Mouse (Mus musculus): ENCODE data around the gene Brinp2. TPM values are rescaled to one million over a fixed set of nuclear protein-coding genes. Genes with fewer than 3 reads are reported as not detected.

Gene Brinp2
- total and polyA plus RNA-seq, 2 experiments from 2014 or later, result 40.6 to 54.1 TPM

GRCm38 (mm10) chr1:158297042-158297441 lies 59.1 kb downstream of the Brinp2 start:
- DNase-seq, result peak; percentile 26

GRCm38 (mm10) chr1:158296287-158296931 lies 59.7 kb downstream of the Brinp2 start:
- Histone ChIP-seq H3K9me3 (ENCODE audit: low read length) (no peaks in the 10 kb centered on the region), H3K36me3 (ENCODE audit: insufficient read depth) (no peaks in the 10 kb centered on the region), H3K27me3 (ENCODE audit: insufficient read depth, low read length) (no peaks in the 10 kb centered on the region), H3K9ac (no peak overlapping the region), H3K4me3 (ENCODE audit: low read depth, low read length) (no peak overlapping the region), H3K27ac (ENCODE audit: low read depth, low read length) (no peak overlapping the region), H3K4me2 (ENCODE audit: low read depth) (no peak overlapping the region), H3K4me1 (ENCODE audit: insufficient read depth) (no peaks in the 10 kb centered on the region)
- WGBS, result 80% methylated on average over 8 of the region's 8 CpGs
- ATAC-seq (0 out of 2 replicates have a peak, but pooled peaks have one; percentile 5), DNase-seq (no peak)
- no peak for TF ChIP-seq CTCF (IDR thresholded peaks at IDR 0.05; ENCODE audit: low read depth)

More at GRCm38 (mm10) chr1:158297042-158297441, 59.1 kb downstream of the Brinp2 start:
- no peaks in the 10 kb centered on the region for H3K9me3 ChIP-seq (ENCODE audit: low read length)
- no peak overlapping the region for H3K4me3 ChIP-seq (ENCODE audit: low read depth, low read length)
- no peak for TF ChIP-seq CTCF (IDR thresholded peaks at IDR 0.05; ENCODE audit: low read depth)
- H3K36me3 ChIP-seq (ENCODE audit: insufficient read depth), result no peaks in the 10 kb centered on the region
- 37% methylated on average over 7 of the region's 7 CpGs for WGBS
- H3K9ac ChIP-seq, result no peak overlapping the region
- H3K27ac ChIP-seq (ENCODE audit: low read depth, low read length), result no peak overlapping the region
- no peak overlapping the region for H3K4me2 ChIP-seq (ENCODE audit: low read depth)
- no peaks in the 10 kb centered on the region for H3K4me1 ChIP-seq (ENCODE audit: insufficient read depth)
- H3K27me3 ChIP-seq (ENCODE audit: insufficient read depth, low read length), result no peaks in the 10 kb centered on the region
- 0 out of 2 replicates have a peak, but pooled peaks have one; percentile 12 for ATAC-seq

GRCm38 (mm10) chr1:158295270-158295669 lies 60.9 kb downstream of the Brinp2 start:
- ATAC-seq, result no peak
- DNase-seq, result no peak
- TF ChIP-seq CTCF (IDR thresholded peaks at IDR 0.05; ENCODE audit: low read depth), result no peak
- no peaks in the 10 kb centered on the region for H3K4me1 ChIP-seq (ENCODE audit: insufficient read depth)
- no peak overlapping the region for H3K9ac ChIP-seq
- H3K27ac ChIP-seq (ENCODE audit: low read depth, low read length), result no peak overlapping the region
- H3K4me3 ChIP-seq (ENCODE audit: low read depth, low read length), result no peak overlapping the region
- H3K9me3 ChIP-seq (ENCODE audit: low read length), result no peaks in the 10 kb centered on the region
- 46% methylated on average over 16 of the region's 16 CpGs for WGBS
- no peaks in the 10 kb centered on the region for H3K36me3 ChIP-seq (ENCODE audit: insufficient read depth)
- no peak overlapping the region for H3K4me2 ChIP-seq (ENCODE audit: low read depth)
- no peaks in the 10 kb centered on the region for H3K27me3 ChIP-seq (ENCODE audit: insufficient read depth, low read length)

- Histone ChIP-seq H3K36me3 (ENCODE audit: insufficient read depth) (no peaks in the 10 kb centered on the region), H3K4me3 (ENCODE audit: low read depth, low read length) (no peak overlapping the region), H3K27me3 (ENCODE audit: insufficient read depth, low read length) (no peaks in the 10 kb centered on the region), H3K27ac (ENCODE audit: low read depth, low read length) (no peak overlapping the region), H3K4me2 (ENCODE audit: low read depth) (no peak overlapping the region), H3K4me1 (ENCODE audit: insufficient read depth) (no peaks in the 10 kb centered on the region), H3K9ac (no peak overlapping the region), H3K9me3 (ENCODE audit: low read length) (no peaks in the 10 kb centered on the region)
- TF ChIP-seq CTCF (IDR thresholded peaks at IDR 0.05; ENCODE audit: low read depth), result no peak
- WGBS, result 80% methylated on average over 3 of the region's 3 CpGs
- DNase-seq (no peak), ATAC-seq (no peak)
Measured at GRCm38 (mm10) chr1:158285198-158285597, 70.9 kb downstream of the Brinp2 start.

- H3K4me1 ChIP-seq (ENCODE audit: insufficient read depth), result no peaks in the 10 kb centered on the region
- DNase-seq (peak; percentile 48), ATAC-seq (peak; percentile 82)
- TF ChIP-seq CTCF (IDR thresholded peaks at IDR 0.05; ENCODE audit: low read depth), result no peak
- 69% methylated on average over 7 of the region's 7 CpGs for WGBS
- H3K36me3 ChIP-seq (ENCODE audit: insufficient read depth), result no peaks in the 10 kb centered on the region
- no peaks in the 10 kb centered on the region for H3K27me3 ChIP-seq (ENCODE audit: insufficient read depth, low read length)
- no peaks in the 10 kb centered on the region for H3K9me3 ChIP-seq (ENCODE audit: low read length)
- no peak overlapping the region for H3K4me3 ChIP-seq (ENCODE audit: low read depth, low read length)
- H3K4me2 ChIP-seq (ENCODE audit: low read depth), result no peak overlapping the region
- no peak overlapping the region for H3K27ac ChIP-seq (ENCODE audit: low read depth, low read length)
- no peak overlapping the region for H3K9ac ChIP-seq
Measured at GRCm38 (mm10) chr1:158283869-158284268, 72.3 kb downstream of the Brinp2 start.

GRCm38 (mm10) chr1:158272058-158272457 lies 84.1 kb downstream of the Brinp2 start:
- Histone ChIP-seq H3K4me1 (ENCODE audit: insufficient read depth) (no peaks in the 10 kb centered on the region), H3K36me3 (ENCODE audit: insufficient read depth) (no peaks in the 10 kb centered on the region), H3K4me3 (ENCODE audit: low read depth, low read length) (no peak overlapping the region), H3K27ac (ENCODE audit: low read depth, low read length) (no peak overlapping the region), H3K9me3 (ENCODE audit: low read length) (no peaks in the 10 kb centered on the region), H3K9ac (no peak overlapping the region), H3K27me3 (ENCODE audit: insufficient read depth, low read length) (no peaks in the 10 kb centered on the region), H3K4me2 (ENCODE audit: low read depth) (no peak overlapping the region)
- no peak for TF ChIP-seq CTCF (IDR thresholded peaks at IDR 0.05; ENCODE audit: low read depth)
- ATAC-seq (no peak; the same call in 1 of the 2 replicates), DNase-seq (no peak)
- 70% methylated on average over 9 of the region's 9 CpGs for WGBS

- peak; percentile 71 for ATAC-seq
- WGBS, result 8% methylated on average over 8 of the region's 8 CpGs
- Histone ChIP-seq H3K4me3 (ENCODE audit: low read depth, low read length) (no peak overlapping the region), H3K27me3 (ENCODE audit: insufficient read depth, low read length) (no peaks in the 10 kb centered on the region), H3K4me1 (ENCODE audit: insufficient read depth) (no peaks in the 10 kb centered on the region), H3K9ac (no peak overlapping the region), H3K4me2 (ENCODE audit: low read depth) (no peak overlapping the region), H3K27ac (ENCODE audit: low read depth, low read length) (no peak overlapping the region), H3K36me3 (ENCODE audit: insufficient read depth) (no peaks in the 10 kb centered on the region; the same call in 1 of the 2 replicates), H3K9me3 (ENCODE audit: low read length) (no peaks in the 10 kb centered on the region)
- TF ChIP-seq CTCF (IDR thresholded peaks at IDR 0.05; ENCODE audit: low read depth), result peak; percentile 68
- DNase-seq, result peak; percentile 73
Measured at GRCm38 (mm10) chr1:158267020-158267571, 89.0 kb downstream of the Brinp2 start.

All from forebrain, postnatal 0 days (tissue).